Mouse (Mus musculus) macrophage (primary cell): ENCODE results near the gene Zbtb9. TPM values are rescaled to one million over a fixed set of nuclear protein-coding genes. Genes with fewer than 3 reads are reported as not detected.
"Not testable (repeated sequence)": the region's sequence is repeated elsewhere in the genome, so short reads cannot be mapped to it uniquely, and the experiment has no call there.

ENCODE experiments used
- H3K27ac ChIP-seq: fragments of 350-480 bp; formaldehyde crosslinking; 2 replicates; pipeline ENCODE4 v1.9.0; 2021
- H3K36me3 ChIP-seq: fragments of 350-480 bp; formaldehyde crosslinking; 2 replicates; pipeline ENCODE4 v1.9.0; 2021; ENCODE audit errors: inconsistent target
- H3K4me3 ChIP-seq: fragments of 350-480 bp; formaldehyde crosslinking; 2 replicates; pipeline ENCODE4 v1.9.0; 2021; ENCODE audit errors: inconsistent target
- H3K79me2 ChIP-seq: fragments of 350-480 bp; formaldehyde crosslinking; 2 replicates; pipeline ENCODE4 v1.9.0; 2021; ENCODE audit errors: inconsistent target
- WGBS: methylation state at CpG from one replicate; pipeline ENCODE4 v1.1.7; 2026; ENCODE audit warnings: inconsistent platforms; ENCODE audit not compliant: missing documents; 5-methylcytosine and 5-hydroxymethylcytosine counted together
- polyA plus RNA-seq: library from polyadenylated mRNA; stranded (reverse); fragments of 250-400 nt; gene quantifications from 3 replicates; pipeline ENCODE4 v1.2.4, GENCODE M21; 2018; ENCODE audit warnings: inconsistent platforms

Gene Zbtb9
- polyA plus RNA-seq, 1 experiment from 2014 or later: 9.3 TPM

- Histone ChIP-seq H3K4me3 (no peak overlapping the region), H3K36me3 (0 out of 2 replicates have a peak, but pooled peaks cover 10% of the 10 kb centered on the region), H3K79me2 (peaks cover 32% of the 10 kb centered on the region), H3K27ac (no peak overlapping the region)
- WGBS: 89% methylated on average over 15 of the region's 15 CpGs
Observed at GRCm38 (mm10) chr17:26974547-26974946, 1.6 kb downstream of the Zbtb9 start.

- Histone ChIP-seq H3K36me3 (0 out of 2 replicates have a peak, but pooled peaks cover 10% of the 10 kb centered on the region), H3K4me3 (no peak overlapping the region), H3K79me2 (peaks cover 32% of the 10 kb centered on the region), H3K27ac (no peak overlapping the region)
Observed at GRCm38 (mm10) chr17:26975415-26975814, 2.4 kb downstream of the Zbtb9 start.

- not testable (repeated sequence) for H3K27ac ChIP-seq, H3K4me3 ChIP-seq
- H3K36me3 ChIP-seq: 0 out of 2 replicates have a peak, but pooled peaks cover 10% of the 10 kb centered on the region
- 94% methylated on average over 5 of the region's 6 CpGs for WGBS
- H3K79me2 ChIP-seq: peaks cover 32% of the 10 kb centered on the region
Observed at GRCm38 (mm10) chr17:26977354-26977753, 4.4 kb downstream of the Zbtb9 start.

GRCm38 (mm10) chr17:26979426-26979825 is 6.5 kb downstream of the Zbtb9 start:
- H3K4me3 ChIP-seq: no peak overlapping the region
- 0 out of 2 replicates have a peak, but pooled peaks cover 10% of the 10 kb centered on the region for H3K36me3 ChIP-seq
- WGBS: 37% methylated on average over 2 of the region's 2 CpGs
- H3K79me2 ChIP-seq: peaks cover 20% of the 10 kb centered on the region
- no peak overlapping the region for H3K27ac ChIP-seq

GRCm38 (mm10) chr17:26981050-26981449 is 8.1 kb downstream of the Zbtb9 start:
- no peak overlapping the region for H3K27ac ChIP-seq
- H3K36me3 ChIP-seq: 0 out of 2 replicates have a peak, but pooled peaks cover 7% of the 10 kb centered on the region
- H3K4me3 ChIP-seq: no peak overlapping the region
- WGBS: 30% methylated on average over 2 of the region's 2 CpGs
- peaks cover 4% of the 10 kb centered on the region; the same call in 1 of the 2 replicates for H3K79me2 ChIP-seq

GRCm38 (mm10) chr17:26983382-26983781 is 10.4 kb downstream of the Zbtb9 start:
- Histone ChIP-seq H3K27ac (no peak overlapping the region), H3K79me2 (no peaks in the 10 kb centered on the region), H3K36me3 (no peaks in the 10 kb centered on the region), H3K4me3 (no peak overlapping the region)
- WGBS: 95% methylated on average over 4 of the region's 4 CpGs

GRCm38 (mm10) chr17:26985503-26986179 is 12.7 kb downstream of the Zbtb9 start:
- 94% methylated on average over 8 of the region's 10 CpGs for WGBS
- no peaks in the 10 kb centered on the region for H3K79me2 ChIP-seq

GRCm38 (mm10) chr17:26990521-26990920 is 17.6 kb downstream of the Zbtb9 start:
- H3K36me3 ChIP-seq: no peaks in the 10 kb centered on the region
- no peak overlapping the region for H3K27ac ChIP-seq
- no peak overlapping the region for H3K4me3 ChIP-seq
- no peaks in the 10 kb centered on the region for H3K79me2 ChIP-seq

More at GRCm38 (mm10) chr17:26985503-26986179, 12.7 kb downstream of the Zbtb9 start:
- Histone ChIP-seq H3K36me3 (no peaks in the 10 kb centered on the region), H3K4me3 (no peak overlapping the region), H3K27ac (no peak overlapping the region)

- H3K79me2 ChIP-seq: no peaks in the 10 kb centered on the region
- no peak overlapping the region for H3K4me3 ChIP-seq
- no peaks in the 10 kb centered on the region for H3K36me3 ChIP-seq
- no peak overlapping the region for H3K27ac ChIP-seq
- WGBS: 80% methylated on average over 14 of the region's 14 CpGs
Observed at GRCm38 (mm10) chr17:26994410-26994809, 21.4 kb downstream of the Zbtb9 start.

GRCm38 (mm10) chr17:26995006-26995405 is 22.0 kb downstream of the Zbtb9 start:
- H3K4me3 ChIP-seq: no peak overlapping the region
- H3K36me3 ChIP-seq: no peaks in the 10 kb centered on the region
- 88% methylated on average over 6 of the region's 6 CpGs for WGBS
- no peaks in the 10 kb centered on the region for H3K79me2 ChIP-seq
- H3K27ac ChIP-seq: no peak overlapping the region

- Histone ChIP-seq H3K4me3 (no peak overlapping the region), H3K27ac (no peak overlapping the region), H3K79me2 (no peaks in the 10 kb centered on the region), H3K36me3 (no peaks in the 10 kb centered on the region)
- 84% methylated on average over 7 of the region's 8 CpGs for WGBS
Observed at GRCm38 (mm10) chr17:26995562-26995961, 22.6 kb downstream of the Zbtb9 start.

GRCm38 (mm10) chr17:26997661-26998060 is 24.7 kb downstream of the Zbtb9 start:
- Histone ChIP-seq H3K4me3 (no peak overlapping the region), H3K27ac (no peak overlapping the region), H3K79me2 (no peaks in the 10 kb centered on the region), H3K36me3 (no peaks in the 10 kb centered on the region)
- 95% methylated on average over 4 of the region's 4 CpGs for WGBS

- Histone ChIP-seq H3K79me2 (no peaks in the 10 kb centered on the region), H3K4me3 (no peak overlapping the region), H3K27ac (no peak overlapping the region), H3K36me3 (no peaks in the 10 kb centered on the region)
- WGBS: 69% methylated on average over 15 of the region's 15 CpGs
Observed at GRCm38 (mm10) chr17:26998283-26998682, 25.3 kb downstream of the Zbtb9 start.

GRCm38 (mm10) chr17:26999996-27000395 is 27.0 kb downstream of the Zbtb9 start:
- H3K4me3 ChIP-seq: peak overlapping the region; percentile 14; the same call in 1 of the 2 replicates
- H3K27ac ChIP-seq: no peak overlapping the region
- WGBS: 21% methylated on average over 12 of the region's 12 CpGs

GRCm38 (mm10) chr17:27001151-27001550 is 28.2 kb downstream of the Zbtb9 start:
- no peaks in the 10 kb centered on the region for H3K36me3 ChIP-seq
- H3K79me2 ChIP-seq: no peaks in the 10 kb centered on the region
- H3K4me3 ChIP-seq: no peak overlapping the region
- no peak overlapping the region for H3K27ac ChIP-seq
- 80% methylated on average over 7 of the region's 7 CpGs for WGBS

More at GRCm38 (mm10) chr17:26999996-27000395, 27.0 kb downstream of the Zbtb9 start:
- no peaks in the 10 kb centered on the region for H3K79me2 ChIP-seq
- H3K36me3 ChIP-seq: no peaks in the 10 kb centered on the region

GRCm38 (mm10) chr17:27001889-27002288 is 28.9 kb downstream of the Zbtb9 start:
- no peak overlapping the region for H3K27ac ChIP-seq
- H3K4me3 ChIP-seq: no peak overlapping the region
- H3K36me3 ChIP-seq: no peaks in the 10 kb centered on the region
- WGBS: 68% methylated on average over 6 of the region's 6 CpGs
- no peaks in the 10 kb centered on the region for H3K79me2 ChIP-seq
